Mouse (Mus musculus) hindbrain, embryonic 14.5 days (tissue): ENCODE data around the gene Pde3a. TPM values are rescaled to one million over a fixed set of nuclear protein-coding genes. Genes with fewer than 3 reads are reported as not detected.

Experiments
- ATAC-seq: fragments of 200-750 bp; cut with Nextera tagmentation; 2 replicates; pipeline ENCODE4 v1.8.0; 2017; ENCODE audit warnings: moderate number of reproducible peaks, mild to moderate bottlenecking, moderate TSS enrichment, moderate library complexity; ENCODE audit not compliant: low FRiP score
- DNase-seq: peaks from one replicate; pipeline ENCODE4 v3.0.0-alpha.2; 2015; ENCODE audit warnings: low spot score
- H3K27ac ChIP-seq: fragments of 300-500 bp; sonication (generic); 2 replicates; pipeline ENCODE4 v1.5.1; 2014; ENCODE audit warnings: mild to moderate bottlenecking, moderate library complexity
- H3K27me3 ChIP-seq: fragments of 300-500 bp; sonication (generic); 2 replicates; pipeline ENCODE4 v1.6.1; 2014; ENCODE audit warnings: mild to moderate bottlenecking, low read length, mixed read lengths; ENCODE audit not compliant: control insufficient read depth, insufficient read depth
- H3K36me3 ChIP-seq: fragments of 300-500 bp; sonication (generic); replicated peaks from 2 replicates; pipeline ENCODE4 v1.6.1; 2014; ENCODE audit not compliant: control insufficient read depth, insufficient read depth
- H3K4me1 ChIP-seq: fragments of 300-500 bp; sonication (generic); replicated peaks from 2 replicates; pipeline ENCODE4 v1.6.1; 2014; ENCODE audit warnings: antibody characterized with exemption, low read length, mixed read lengths; ENCODE audit not compliant: control insufficient read depth, insufficient read depth
- H3K4me2 ChIP-seq: fragments of 300-500 bp; sonication (generic); replicated peaks from 2 replicates; pipeline ENCODE4 v1.6.1; 2014; ENCODE audit warnings: mild to moderate bottlenecking, moderate library complexity
- H3K4me3 ChIP-seq: fragments of 300-500 bp; sonication (generic); replicated peaks from 2 replicates; pipeline ENCODE4 v1.5.1; 2014; ENCODE audit warnings: mild to moderate bottlenecking, low read length
- H3K9ac ChIP-seq: fragments of 300-500 bp; sonication (generic); 2 replicates; pipeline ENCODE4 v1.6.1; 2014
- H3K9me3 ChIP-seq: fragments of 300-500 bp; sonication (generic); 2 replicates; pipeline ENCODE4 v1.6.1; 2016; ENCODE audit warnings: low read length; ENCODE audit not compliant: control insufficient read depth
- WGBS: fragments of 180-500 bp; shearing (Covaris S2); extraction: QIAGEN DNeasy Blood & Tissue Kit; methylation state at CpG from one replicate; pipeline ENCODE4 v1.1.7; 2014; 5-methylcytosine and 5-hydroxymethylcytosine counted together
- polyA plus RNA-seq: library from polyadenylated mRNA; unstranded; fragments of >200 nt; fragmentation: Nextera tagmentation; extraction: Ambion mirVana; gene quantifications from 2 replicates; pipeline ENCODE4 v1.2.1, GENCODE M21; 2014

The Pde3a gene
- polyA plus RNA-seq, 1 experiment from 2014 or later: 2.7 TPM

- no peak overlapping the region for H3K9ac ChIP-seq
- H3K27me3 ChIP-seq: no peaks in the 10 kb centered on the region
- no peaks in the 10 kb centered on the region for H3K36me3 ChIP-seq
- H3K27ac ChIP-seq: no peak overlapping the region
- H3K4me1 ChIP-seq: no peaks in the 10 kb centered on the region
- DNase-seq (no peak), ATAC-seq (no peak)
- no peaks in the 10 kb centered on the region for H3K9me3 ChIP-seq
- WGBS: 95% methylated on average over 1 of the region's 1 CpGs
- no peak overlapping the region for H3K4me3 ChIP-seq
- no peak overlapping the region for H3K4me2 ChIP-seq
Measured at GRCm38 (mm10) chr6:141241809-141242208, 7.3 kb upstream of the Pde3a start.

GRCm38 (mm10) chr6:141245089-141245488 is 4.0 kb upstream of the Pde3a start:
- H3K36me3 ChIP-seq: no peaks in the 10 kb centered on the region
- H3K4me1 ChIP-seq: no peaks in the 10 kb centered on the region
- no peak overlapping the region for H3K4me2 ChIP-seq
- 93% methylated on average over 4 of the region's 4 CpGs for WGBS
- no peak overlapping the region for H3K9ac ChIP-seq
- H3K9me3 ChIP-seq: no peaks in the 10 kb centered on the region
- H3K27me3 ChIP-seq: peaks cover 12% of the 10 kb centered on the region; the same call in 1 of the 2 replicates
- ATAC-seq (no peak), DNase-seq (no peak)
- H3K27ac ChIP-seq: no peak overlapping the region
- no peak overlapping the region for H3K4me3 ChIP-seq

- Histone ChIP-seq H3K27me3 (peaks cover 25% of the 10 kb centered on the region), H3K9me3 (no peaks in the 10 kb centered on the region), H3K9ac (no peak overlapping the region), H3K36me3 (no peaks in the 10 kb centered on the region), H3K4me2 (no peak overlapping the region), H3K4me1 (no peaks in the 10 kb centered on the region), H3K4me3 (no peak overlapping the region), H3K27ac (no peak overlapping the region)
- DNase-seq: no peak
- no peak for ATAC-seq
- 56% methylated on average over 6 of the region's 6 CpGs for WGBS
Measured at GRCm38 (mm10) chr6:141246391-141246790, 2.7 kb upstream of the Pde3a start.

- Histone ChIP-seq H3K4me2 (peak overlapping the region; percentile 93), H3K27ac (no peak overlapping the region), H3K36me3 (no peaks in the 10 kb centered on the region), H3K4me1 (no peaks in the 10 kb centered on the region), H3K27me3 (peaks cover 38% of the 10 kb centered on the region), H3K9ac (no peak overlapping the region), H3K9me3 (no peaks in the 10 kb centered on the region), H3K4me3 (peak overlapping the region; percentile 78; the same call in 1 of the 2 replicates)
- DNase-seq: no peak
- ATAC-seq: no peak
Measured at GRCm38 (mm10) chr6:141248081-141248480, 988 bp upstream of the Pde3a start.

DNA sequence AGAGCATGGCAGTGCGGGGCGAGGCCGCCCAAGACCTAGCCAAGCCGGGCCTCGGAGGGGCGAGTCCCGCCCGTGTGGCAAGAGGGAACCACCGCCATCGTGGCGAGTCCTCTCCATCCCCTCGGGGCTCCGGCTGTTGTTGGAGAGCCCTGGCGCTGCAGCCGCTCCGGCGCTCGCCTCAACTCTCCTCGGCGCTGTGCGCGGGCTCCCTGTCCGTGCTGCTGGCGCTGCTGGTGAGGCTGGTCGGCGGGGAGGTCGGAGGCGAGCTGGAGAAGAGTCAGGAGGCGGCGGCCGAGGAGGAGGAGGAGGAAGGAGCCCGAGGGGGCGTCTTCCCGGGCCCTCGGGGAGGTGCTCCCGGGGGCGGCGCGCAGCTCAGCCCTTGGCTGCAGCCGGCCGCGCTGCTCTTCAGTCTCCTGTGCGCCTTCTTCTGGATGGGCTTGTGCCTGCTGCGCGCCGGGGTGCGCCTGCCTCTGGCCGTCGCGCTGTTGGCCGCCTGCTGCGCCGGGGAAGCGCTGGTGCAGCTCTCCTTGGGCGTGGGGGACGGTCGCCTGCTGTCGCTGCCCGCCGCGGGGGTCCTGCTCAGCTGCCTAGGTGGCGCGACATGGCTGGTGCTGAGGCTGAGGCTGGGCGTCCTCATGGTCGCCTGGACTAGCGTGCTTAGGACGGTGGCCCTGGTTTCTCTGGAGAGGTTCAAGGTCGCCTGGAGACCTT is 671 bp downstream of the Pde3a start:
- H3K27me3 ChIP-seq: peaks cover 38% of the 10 kb centered on the region
- WGBS: under 1% methylated on average over 57 of the region's 68 CpGs
- ATAC-seq: peak; percentile 87

GRCm38 (mm10) chr6:141250296-141250629 is 1.2 kb downstream of the Pde3a start:
- Histone ChIP-seq H3K9ac (peak overlapping the region; percentile 63), H3K4me1 (no peaks in the 10 kb centered on the region), H3K9me3 (no peaks in the 10 kb centered on the region), H3K27me3 (peaks cover 38% of the 10 kb centered on the region), H3K36me3 (no peaks in the 10 kb centered on the region), H3K4me3 (peak overlapping the region; percentile 78), H3K27ac (no peak overlapping the region), H3K4me2 (peak overlapping the region; percentile 93)
- 1% methylated on average over 22 of the region's 22 CpGs for WGBS
- no peak; the same call in 1 of the 2 replicates for ATAC-seq
- no peak for DNase-seq

More for the DNA sequence above, 671 bp downstream of the Pde3a start:
- no peaks in the 10 kb centered on the region for H3K9me3 ChIP-seq
- H3K9ac ChIP-seq: peak overlapping the region; percentile 63
- H3K36me3 ChIP-seq: no peaks in the 10 kb centered on the region
- H3K4me3 ChIP-seq: peak overlapping the region; percentile 78
- no peak overlapping the region for H3K27ac ChIP-seq
- peak; percentile 45 for DNase-seq
- no peaks in the 10 kb centered on the region for H3K4me1 ChIP-seq
- H3K4me2 ChIP-seq: peak overlapping the region; percentile 93

- Histone ChIP-seq H3K27me3 (peaks cover 38% of the 10 kb centered on the region), H3K27ac (no peak overlapping the region), H3K36me3 (no peaks in the 10 kb centered on the region), H3K9ac (no peak overlapping the region), H3K4me3 (peak overlapping the region; percentile 78), H3K4me2 (peak overlapping the region; percentile 93), H3K9me3 (no peaks in the 10 kb centered on the region), H3K4me1 (no peaks in the 10 kb centered on the region)
- DNase-seq (no peak), ATAC-seq (no peak)
- 59% methylated on average over 6 of the region's 6 CpGs for WGBS
Measured at GRCm38 (mm10) chr6:141250984-141251383, 1.9 kb downstream of the Pde3a start.

DNA sequence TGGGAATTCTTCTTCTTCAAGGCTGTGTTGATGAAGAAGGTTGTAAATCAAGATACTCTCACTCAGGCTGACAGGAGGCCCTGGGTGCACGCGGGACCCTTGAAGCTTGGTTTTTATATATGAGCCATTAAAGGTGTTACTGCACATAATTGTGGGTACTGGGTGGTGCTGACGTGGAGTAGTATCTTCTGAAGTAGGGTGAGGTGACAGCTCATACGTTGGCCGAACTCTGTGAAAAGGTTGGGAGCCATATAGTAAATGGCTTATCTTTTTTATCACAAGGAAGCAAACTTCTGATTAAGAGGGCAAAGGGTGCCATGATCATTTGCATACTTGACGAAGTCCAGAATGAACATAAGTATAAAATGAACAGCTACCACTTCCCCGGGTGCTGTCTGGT is 3.5 kb downstream of the Pde3a start:
- peak overlapping the region; percentile 93 for H3K4me2 ChIP-seq
- no peaks in the 10 kb centered on the region for H3K4me1 ChIP-seq
- H3K27me3 ChIP-seq: peaks cover 38% of the 10 kb centered on the region
- no peak for ATAC-seq
- no peaks in the 10 kb centered on the region for H3K36me3 ChIP-seq
- no peak overlapping the region for H3K27ac ChIP-seq
- no peak for DNase-seq
- WGBS: 94% methylated on average over 7 of the region's 7 CpGs
- H3K4me3 ChIP-seq: no peak overlapping the region
- no peaks in the 10 kb centered on the region for H3K9me3 ChIP-seq
- H3K9ac ChIP-seq: no peak overlapping the region

DNA sequence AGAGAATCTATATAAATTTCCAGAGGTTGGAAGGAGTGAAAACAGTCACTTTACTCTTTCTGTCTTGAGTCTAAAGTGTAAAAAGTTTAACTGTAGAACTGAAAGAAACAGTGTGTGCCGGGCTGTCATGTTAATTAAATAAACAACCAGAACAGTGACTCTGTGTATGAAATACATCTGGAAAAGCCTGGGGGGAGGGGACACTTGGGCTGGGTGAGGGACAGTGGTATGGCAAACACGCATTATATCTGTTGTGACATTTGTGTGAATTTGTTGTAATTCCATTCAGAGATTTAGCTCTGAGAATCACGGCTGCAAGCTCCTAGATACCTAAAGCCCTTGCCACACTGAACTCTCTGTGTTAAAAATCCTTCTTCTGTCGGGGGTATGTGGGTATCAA is 5.9 kb downstream of the Pde3a start:
- Histone ChIP-seq H3K9ac (no peak overlapping the region), H3K9me3 (no peaks in the 10 kb centered on the region), H3K4me1 (no peaks in the 10 kb centered on the region), H3K27ac (no peak overlapping the region), H3K27me3 (peaks cover 27% of the 10 kb centered on the region), H3K4me2 (no peak overlapping the region), H3K36me3 (no peaks in the 10 kb centered on the region), H3K4me3 (no peak overlapping the region)
- no peak for ATAC-seq
- no peak for DNase-seq
- 66% methylated on average over 4 of the region's 4 CpGs for WGBS

GRCm38 (mm10) chr6:141256896-141257295 is 7.8 kb downstream of the Pde3a start:
- Histone ChIP-seq H3K27ac (no peak overlapping the region), H3K4me1 (no peaks in the 10 kb centered on the region), H3K9ac (no peak overlapping the region), H3K9me3 (no peaks in the 10 kb centered on the region), H3K36me3 (no peaks in the 10 kb centered on the region), H3K4me2 (no peak overlapping the region), H3K4me3 (no peak overlapping the region), H3K27me3 (0 out of 2 replicates have a peak, but pooled peaks cover 8% of the 10 kb centered on the region)
- ATAC-seq: no peak
- no peak for DNase-seq
- 77% methylated on average over 8 of the region's 8 CpGs for WGBS
